Mouse (Mus musculus) brown adipose tissue, adult 24 weeks (tissue): Measurements from ENCODE around the gene Ccnjl. TPM values are rescaled to one million over a fixed set of nuclear protein-coding genes. Genes with fewer than 3 reads are reported as not detected.

Experiments
- H3K27ac ChIP-seq: fragments of 200-500 bp; replicated peaks from 2 replicates; pipeline ENCODE4 v1.5.1; 2012; ENCODE audit warnings: low read depth, mild to moderate bottlenecking, low read length
- H3K4me1 ChIP-seq: fragments of 200-500 bp; 2 replicates; pipeline ENCODE4 v1.6.1; 2012; ENCODE audit warnings: low read length, mixed read lengths; ENCODE audit not compliant: control insufficient read depth, insufficient read depth, insufficient read length
- H3K4me3 ChIP-seq: fragments of 200-500 bp; 2 replicates; pipeline ENCODE4 v1.5.1; 2012; ENCODE audit warnings: low read depth, mild to moderate bottlenecking, low read length, moderate library complexity; ENCODE audit not compliant: insufficient read depth
- polyA plus RNA-seq: library from polyadenylated mRNA; stranded (reverse); fragments of >200 nt; gene quantifications from 2 replicates; pipeline ENCODE4 v1.2.4, GENCODE M21; 2012; ENCODE audit not compliant: missing spikeins, insufficient read depth, insufficient read length

Ccnjl gene
- polyA plus RNA-seq, 1 experiment = not detected

- H3K4me1 ChIP-seq = peaks cover 7% of the 10 kb centered on the region; the same call in 1 of the 2 replicates
- H3K27ac ChIP-seq = no peak overlapping the region
- no peak overlapping the region for H3K4me3 ChIP-seq
Observed at GRCm38 (mm10) chr11:43545873-43546475, 17.4 kb downstream of the Ccnjl start.

DNA sequence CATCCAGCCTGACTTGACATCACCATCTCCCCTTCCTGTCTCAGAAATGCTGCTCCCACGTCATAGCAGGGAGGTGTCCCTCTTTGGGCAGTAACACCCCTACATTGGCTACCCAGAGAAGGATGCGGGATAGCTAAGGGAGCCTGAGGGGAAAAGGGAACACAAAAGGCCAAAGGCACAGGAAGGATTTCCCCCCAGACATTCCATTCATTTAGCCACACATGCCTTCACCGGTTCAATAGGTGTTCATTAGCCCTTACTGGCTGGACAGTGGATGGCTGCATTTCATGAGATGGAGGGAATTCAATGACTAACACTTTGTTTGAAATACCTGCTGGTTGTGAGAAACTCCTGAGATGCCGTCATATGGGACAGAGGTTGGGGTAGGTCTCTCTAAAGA, 18.1 kb downstream of the Ccnjl start:
- Histone ChIP-seq H3K4me1 (peaks cover 7% of the 10 kb centered on the region; the same call in 1 of the 2 replicates), H3K4me3 (no peak overlapping the region), H3K27ac (no peak overlapping the region)

DNA sequence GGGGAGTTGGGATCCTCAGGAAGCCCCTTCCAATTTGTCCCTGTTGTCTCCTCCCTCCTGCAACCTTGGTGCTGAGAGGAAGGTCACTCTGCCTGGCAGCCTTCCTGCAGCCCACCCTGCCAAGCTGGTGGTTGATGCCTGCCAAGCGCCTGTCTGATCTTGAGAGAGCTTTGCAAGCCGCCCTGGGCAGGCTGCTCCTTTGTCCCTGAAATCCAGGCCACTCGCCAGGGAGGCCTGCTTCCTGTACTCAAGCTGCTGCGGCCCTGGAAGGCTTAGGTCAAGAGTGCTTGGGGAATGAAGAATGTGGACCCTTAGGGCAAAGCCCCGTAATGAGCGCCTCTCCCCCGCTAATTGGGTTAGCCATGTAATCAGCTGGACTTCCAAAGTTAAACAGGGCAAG, 19.6 kb downstream of the Ccnjl start:
- Histone ChIP-seq H3K4me1 (peaks cover 7% of the 10 kb centered on the region; the same call in 1 of the 2 replicates), H3K27ac (no peak overlapping the region), H3K4me3 (no peak overlapping the region)

- Histone ChIP-seq H3K4me1 (peaks cover 7% of the 10 kb centered on the region; the same call in 1 of the 2 replicates), H3K27ac (no peak overlapping the region), H3K4me3 (no peak overlapping the region)
Observed at GRCm38 (mm10) chr11:43548657-43549435, 20.3 kb downstream of the Ccnjl start.

GRCm38 (mm10) chr11:43549701-43550100, 21.1 kb downstream of the Ccnjl start:
- Histone ChIP-seq H3K27ac (no peak overlapping the region), H3K4me1 (peaks cover 7% of the 10 kb centered on the region; the same call in 1 of the 2 replicates), H3K4me3 (no peak overlapping the region)

DNA sequence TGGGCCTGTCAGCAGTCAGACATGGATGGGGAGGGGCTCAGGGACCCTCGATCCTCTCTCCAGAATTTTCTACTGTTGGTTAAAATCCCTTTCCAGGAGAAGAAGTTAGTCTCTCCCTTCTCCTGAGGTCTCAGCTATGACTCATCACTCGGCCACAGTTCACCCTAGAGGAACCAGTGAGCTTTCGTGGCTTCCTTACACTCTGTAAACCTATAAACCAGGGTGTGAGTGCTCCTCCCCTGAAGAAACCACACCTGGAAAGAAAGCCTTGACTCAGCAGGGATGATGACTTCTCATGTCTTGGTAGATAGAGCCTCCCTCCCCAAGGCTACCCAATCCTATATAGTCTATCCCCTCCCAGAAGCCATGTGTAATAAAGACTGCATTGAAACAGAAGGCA, 23.2 kb downstream of the Ccnjl start:
- Histone ChIP-seq H3K4me1 (peaks cover 7% of the 10 kb centered on the region; the same call in 1 of the 2 replicates), H3K27ac (no peak overlapping the region), H3K4me3 (no peak overlapping the region)

DNA sequence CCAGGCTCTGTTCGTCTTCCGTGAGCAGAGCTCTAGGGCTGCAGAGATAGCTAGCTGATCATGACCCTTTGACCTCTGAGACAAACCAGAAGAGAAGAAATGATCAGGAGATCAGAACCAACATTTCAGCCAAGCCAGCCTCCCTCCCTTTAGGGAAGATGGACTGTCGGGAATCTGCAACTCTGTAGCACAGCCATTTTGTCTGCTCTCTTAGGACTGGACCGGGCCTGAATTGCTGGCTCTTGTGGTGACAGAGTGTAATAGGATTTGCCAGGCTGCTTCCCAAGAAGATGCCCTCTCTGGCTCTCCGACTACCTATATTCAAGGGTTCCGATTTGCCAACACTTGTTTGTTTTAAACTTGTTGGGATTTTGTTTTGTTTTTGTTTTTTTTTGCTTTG, 24.1 kb downstream of the Ccnjl start:
- Histone ChIP-seq H3K27ac (no peak overlapping the region), H3K4me1 (peaks cover 7% of the 10 kb centered on the region; the same call in 1 of the 2 replicates), H3K4me3 (no peak overlapping the region)

DNA sequence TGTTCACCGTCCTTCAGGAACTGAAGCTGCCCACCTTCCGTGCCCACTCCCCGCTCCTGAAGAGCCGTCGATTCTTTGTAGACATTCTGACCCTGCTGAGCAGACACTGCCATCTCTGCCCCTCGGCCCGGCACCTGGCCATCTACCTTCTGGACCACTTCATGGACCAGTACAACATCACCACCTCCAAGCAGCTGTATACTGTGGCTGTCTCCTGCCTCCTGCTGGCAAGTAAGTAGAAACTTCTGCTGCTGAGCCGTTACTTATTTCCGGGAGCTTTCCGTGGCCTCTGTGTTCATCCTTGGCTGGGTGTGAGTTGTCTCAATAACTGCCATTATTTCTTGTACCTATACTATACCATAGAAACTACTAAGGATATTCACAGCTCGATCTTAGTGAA, 28.0 kb downstream of the Ccnjl start:
- H3K27ac ChIP-seq = no peak overlapping the region
- H3K4me1 ChIP-seq = no peaks in the 10 kb centered on the region
- H3K4me3 ChIP-seq = no peak overlapping the region

DNA sequence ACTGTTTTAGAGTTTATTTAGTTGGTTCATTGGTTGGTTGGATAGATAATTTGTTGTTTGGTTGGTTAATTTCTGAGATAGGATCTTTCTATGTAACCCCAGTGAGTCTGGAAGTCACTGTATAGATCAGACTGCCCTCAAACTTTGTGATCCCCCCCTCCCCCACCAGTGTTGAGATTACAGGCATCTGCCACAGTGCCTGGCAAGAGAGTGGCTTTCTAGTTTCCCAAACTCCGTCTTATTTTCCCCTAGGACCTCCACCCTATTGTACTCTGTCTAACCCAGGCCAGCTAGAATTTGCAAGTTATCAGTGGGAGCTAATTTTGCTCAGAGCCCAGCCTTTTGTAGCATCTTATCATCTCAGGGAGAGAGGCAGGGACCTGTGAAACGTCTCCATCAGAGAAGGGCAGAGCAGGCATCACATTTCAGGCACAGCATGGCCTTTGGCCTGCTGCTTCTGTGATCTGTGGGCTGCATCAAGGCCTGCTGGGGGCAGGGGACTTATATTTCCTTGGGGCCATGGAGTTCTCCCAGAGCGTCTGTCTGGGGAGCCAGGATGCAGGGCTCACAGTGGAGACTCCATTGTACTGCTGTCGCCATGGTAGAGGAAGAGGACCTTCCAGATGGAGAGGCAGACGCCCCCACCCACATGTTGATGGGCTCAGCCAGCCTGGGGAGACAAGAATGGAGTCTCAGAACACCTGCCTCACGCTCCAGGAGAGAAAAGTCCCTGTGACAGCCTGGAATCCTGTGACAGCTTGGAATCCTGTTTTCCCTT, 31.1 kb downstream of the Ccnjl start:
- Histone ChIP-seq H3K4me3 (no peak overlapping the region), H3K4me1 (no peaks in the 10 kb centered on the region), H3K27ac (no peak overlapping the region)

DNA sequence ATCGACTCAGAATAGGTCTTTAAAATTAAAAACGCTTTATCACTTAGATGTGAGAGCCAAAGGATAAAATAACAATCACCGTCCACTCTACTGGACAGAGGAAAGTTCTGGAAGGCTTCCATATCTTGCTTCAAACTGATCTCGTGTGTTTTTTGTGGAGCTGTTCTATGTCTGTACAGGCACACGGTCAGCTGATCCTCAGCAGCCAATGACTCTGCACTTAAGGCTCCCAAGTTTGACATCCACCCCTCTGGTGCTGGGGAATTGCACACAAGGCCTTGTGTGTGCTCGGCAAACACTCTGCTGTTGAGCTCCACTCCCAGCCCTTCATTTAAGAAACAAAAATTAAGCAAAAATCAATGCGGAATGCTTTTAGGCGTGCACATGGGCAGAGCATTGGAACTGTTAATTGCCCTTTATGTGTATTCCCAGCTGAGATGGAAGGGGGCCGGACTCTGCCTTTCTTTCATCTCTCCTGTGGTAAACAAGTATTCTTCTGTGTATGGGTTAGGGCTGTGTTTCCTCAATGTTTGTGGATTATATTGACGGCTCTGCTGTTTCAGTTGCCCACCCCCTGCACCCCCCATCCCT, 35.2 kb downstream of the Ccnjl start:
- H3K27ac ChIP-seq = no peak overlapping the region
- H3K4me1 ChIP-seq = no peaks in the 10 kb centered on the region
- no peak overlapping the region for H3K4me3 ChIP-seq

- H3K4me3 ChIP-seq = no peak overlapping the region
- H3K4me1 ChIP-seq = peaks cover 3% of the 10 kb centered on the region; the same call in 1 of the 2 replicates
- H3K27ac ChIP-seq = no peak overlapping the region
Observed at GRCm38 (mm10) chr11:43565414-43565813, 36.8 kb downstream of the Ccnjl start.

DNA sequence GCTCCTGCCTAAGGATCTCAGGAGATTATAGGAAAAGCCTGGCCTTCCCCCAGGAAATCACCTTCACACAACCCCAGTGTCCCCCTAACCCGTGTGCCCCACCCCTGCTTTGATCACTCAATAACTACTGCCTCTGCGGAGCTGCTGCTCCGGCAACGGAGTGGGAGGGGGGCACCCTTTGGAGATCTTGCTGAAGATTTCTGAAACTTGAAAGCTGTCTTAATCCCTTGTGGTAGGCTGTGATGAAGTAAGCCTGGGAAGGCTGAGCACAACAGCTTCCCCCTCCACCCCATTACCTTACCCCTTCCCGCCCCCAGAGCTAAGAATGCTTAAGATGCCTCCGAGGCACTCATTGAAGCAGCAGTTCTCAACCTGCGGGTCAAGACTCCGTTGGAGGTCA, 37.3 kb downstream of the Ccnjl start:
- Histone ChIP-seq H3K27ac (no peak overlapping the region), H3K4me3 (no peak overlapping the region), H3K4me1 (peaks cover 3% of the 10 kb centered on the region; the same call in 1 of the 2 replicates)

- Histone ChIP-seq H3K4me1 (peaks cover 3% of the 10 kb centered on the region; the same call in 1 of the 2 replicates), H3K27ac (no peak overlapping the region), H3K4me3 (no peak overlapping the region)
Observed at GRCm38 (mm10) chr11:43566696-43567095, 38.1 kb downstream of the Ccnjl start.

DNA sequence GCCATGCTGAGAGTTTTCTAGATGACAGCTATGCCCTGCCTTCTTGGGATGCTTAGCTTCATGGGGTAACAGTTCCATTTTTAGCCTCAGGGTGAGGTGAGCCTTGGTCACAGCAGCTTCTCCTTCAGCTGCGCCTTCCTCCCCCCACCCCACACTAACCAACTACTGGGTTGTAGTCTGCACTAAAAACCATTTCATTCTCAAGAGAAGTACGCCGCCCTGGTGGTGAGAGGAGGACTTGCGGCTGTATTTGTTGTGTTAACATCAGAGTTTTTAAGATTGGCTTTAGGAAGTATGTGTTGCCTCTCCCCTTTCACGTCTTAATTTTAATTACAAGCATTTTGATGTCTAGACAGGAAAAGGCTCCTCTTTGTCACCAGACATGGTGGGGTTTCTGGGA, 39.7 kb downstream of the Ccnjl start:
- no peak overlapping the region for H3K4me3 ChIP-seq
- peaks cover 3% of the 10 kb centered on the region; the same call in 1 of the 2 replicates for H3K4me1 ChIP-seq
- no peak overlapping the region for H3K27ac ChIP-seq

- Histone ChIP-seq H3K4me1 (peaks cover 3% of the 10 kb centered on the region; the same call in 1 of the 2 replicates), H3K27ac (peak overlapping the region; percentile 23), H3K4me3 (no peak overlapping the region)
Observed at GRCm38 (mm10) chr11:43569188-43569587, 40.6 kb downstream of the Ccnjl start.
